Mouse (Mus musculus): ENCODE data around the gene Fxyd4. TPM values are rescaled to one million over a fixed set of nuclear protein-coding genes. Genes with fewer than 3 reads are reported as not detected.

Fxyd4 gene
- polyA plus RNA-seq, 1 experiment from 2014 or later = 2.0 TPM

DNA sequence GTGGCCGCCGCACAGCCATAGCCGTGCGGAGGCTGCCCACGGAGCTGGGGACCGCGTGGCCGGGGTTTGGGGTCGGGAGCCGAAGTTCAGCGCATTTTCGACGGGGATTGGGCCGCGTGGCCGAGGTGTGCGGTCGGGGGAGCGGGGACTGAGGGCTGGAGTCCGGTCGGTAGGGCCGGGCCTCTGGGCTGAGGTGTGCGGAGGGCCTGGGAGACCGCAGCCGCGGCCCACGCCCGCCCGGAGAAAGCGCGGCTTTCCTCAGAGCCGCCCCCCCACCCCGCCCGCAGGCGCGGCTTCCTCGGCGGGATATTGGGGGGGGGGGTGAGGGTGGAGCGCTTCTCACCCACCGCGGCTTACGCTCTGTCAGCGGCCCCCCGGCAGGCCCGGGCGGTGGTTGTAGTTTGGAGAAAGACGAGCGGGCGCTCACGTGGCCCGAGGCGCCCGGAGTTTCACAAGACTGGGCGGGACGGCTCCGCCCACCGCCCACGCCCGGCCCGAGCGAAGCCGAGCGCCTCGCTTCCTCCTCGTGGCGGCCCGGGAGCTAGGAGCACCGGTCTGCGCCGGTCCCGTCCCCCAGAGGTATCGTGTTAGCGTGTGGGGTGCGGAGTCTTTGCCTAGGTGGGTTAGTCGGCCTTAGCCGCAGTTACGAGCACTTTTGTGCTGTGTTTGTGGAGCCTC, 30.1 kb downstream of the Fxyd4 start:
- H3K36me3 ChIP-seq (ENCODE audit: control insufficient read depth, insufficient read depth, low read length) = no peaks in the 10 kb centered on the region
- H3K4me1 ChIP-seq (ENCODE audit: control insufficient read depth, insufficient read depth, low read length) = peaks cover 15% of the 10 kb centered on the region
- H3K27me3 ChIP-seq (replicated peaks; ENCODE audit: control insufficient read depth, insufficient read depth, low read length) = no peaks in the 10 kb centered on the region
- WGBS = under 1% methylated on average over 74 of the region's 77 CpGs
- H3K27ac ChIP-seq (ENCODE audit: low read length) = peak overlapping the region; percentile 98
- peak overlapping the region; percentile 58 for H3K4me2 ChIP-seq (ENCODE audit: low read depth, low read length)
- no peaks in the 10 kb centered on the region for H3K9me3 ChIP-seq (ENCODE audit: control insufficient read depth, low read length)
- peak overlapping the region; percentile 99 for H3K9ac ChIP-seq (ENCODE audit: low read depth, low read length)
- peak; percentile 78 for ATAC-seq
- H3K4me3 ChIP-seq (ENCODE audit: low read length) = peak overlapping the region; percentile 100

DNA sequence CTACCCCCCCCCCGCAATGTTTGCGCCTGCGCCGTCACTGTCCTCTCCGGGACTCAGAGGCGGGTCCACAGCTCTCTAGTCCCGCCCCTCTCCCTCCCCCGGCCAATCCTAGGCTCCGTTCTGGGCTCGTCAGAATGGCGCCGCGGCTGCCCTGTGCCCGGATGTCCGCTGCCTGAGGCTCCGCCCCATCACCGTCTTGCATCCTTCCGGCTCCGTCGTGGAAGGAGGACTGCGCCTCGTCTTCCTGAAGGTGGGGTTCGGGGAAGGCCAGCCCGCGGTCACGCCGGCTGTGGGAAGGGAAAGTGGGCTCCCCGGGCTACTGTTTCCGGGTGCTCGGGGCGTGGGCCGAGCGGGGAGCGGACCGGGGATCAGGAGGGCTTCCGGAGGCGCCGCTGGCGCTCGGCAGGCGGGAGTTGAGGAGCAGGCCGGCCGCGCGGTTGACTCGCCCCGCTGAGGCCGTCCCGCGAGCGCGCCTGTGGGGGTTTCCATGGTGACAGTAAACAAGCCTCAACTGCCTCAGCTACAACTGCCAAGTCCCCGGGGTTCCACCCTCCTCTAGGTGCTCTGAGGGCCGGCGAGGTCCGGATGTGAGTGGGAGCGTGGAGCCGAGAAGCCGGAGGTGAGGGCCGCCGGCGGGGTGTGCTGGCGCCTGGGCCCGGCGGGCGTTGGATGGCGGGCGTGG, 30.8 kb downstream of the Fxyd4 start:
- Histone ChIP-seq H3K27me3 (replicated peaks; ENCODE audit: control insufficient read depth, insufficient read depth, low read length) (no peaks in the 10 kb centered on the region), H3K9me3 (ENCODE audit: control insufficient read depth, low read length) (no peaks in the 10 kb centered on the region), H3K36me3 (ENCODE audit: control insufficient read depth, insufficient read depth, low read length) (no peaks in the 10 kb centered on the region), H3K4me3 (ENCODE audit: low read length) (peak overlapping the region; percentile 100), H3K4me2 (ENCODE audit: low read depth, low read length) (peak overlapping the region; percentile 58), H3K4me1 (ENCODE audit: control insufficient read depth, insufficient read depth, low read length) (peaks cover 12% of the 10 kb centered on the region), H3K9ac (ENCODE audit: low read depth, low read length) (peak overlapping the region; percentile 99), H3K27ac (ENCODE audit: low read length) (peak overlapping the region; percentile 98)
- ATAC-seq = peak; percentile 93
- under 1% methylated on average over 66 of the region's 68 CpGs for WGBS

DNA sequence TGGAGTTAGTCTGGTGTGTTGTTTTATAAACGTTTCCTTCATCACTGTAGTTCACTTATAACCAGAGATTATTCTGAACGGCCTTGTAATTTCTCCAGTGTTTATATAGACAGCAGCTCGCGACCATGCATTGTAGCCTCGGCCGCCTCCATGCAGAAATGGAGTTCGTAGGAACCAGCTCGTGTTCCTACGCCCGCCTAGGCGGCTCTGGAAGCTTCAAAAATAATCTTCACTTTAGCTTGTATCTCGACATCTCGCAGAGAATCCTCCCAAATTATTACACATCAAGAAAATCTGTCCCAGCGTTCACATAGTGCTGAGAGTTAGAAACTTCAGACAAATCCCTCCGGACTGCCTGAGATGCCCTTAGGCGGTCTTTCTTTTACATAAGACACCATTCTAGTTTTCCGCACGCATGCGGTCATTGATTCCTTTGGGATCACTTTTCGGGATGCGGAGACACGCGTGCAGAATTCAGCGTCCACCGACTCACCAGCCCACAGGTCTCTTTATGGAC, 31.4 kb downstream of the Fxyd4 start:
- Histone ChIP-seq H3K9ac (ENCODE audit: low read depth, low read length) (peak overlapping the region; percentile 69), H3K4me1 (ENCODE audit: control insufficient read depth, insufficient read depth, low read length) (peaks cover 12% of the 10 kb centered on the region), H3K4me3 (ENCODE audit: low read length) (peak overlapping the region; percentile 52), H3K27ac (ENCODE audit: low read length) (peak overlapping the region; percentile 82), H3K4me2 (ENCODE audit: low read depth, low read length) (peak overlapping the region; percentile 30), H3K9me3 (ENCODE audit: control insufficient read depth, low read length) (no peaks in the 10 kb centered on the region), H3K36me3 (ENCODE audit: control insufficient read depth, insufficient read depth, low read length) (no peaks in the 10 kb centered on the region), H3K27me3 (replicated peaks; ENCODE audit: control insufficient read depth, insufficient read depth, low read length) (no peaks in the 10 kb centered on the region)
- under 1% methylated on average over 25 of the region's 25 CpGs for WGBS
- ATAC-seq = peak; percentile 10

DNA sequence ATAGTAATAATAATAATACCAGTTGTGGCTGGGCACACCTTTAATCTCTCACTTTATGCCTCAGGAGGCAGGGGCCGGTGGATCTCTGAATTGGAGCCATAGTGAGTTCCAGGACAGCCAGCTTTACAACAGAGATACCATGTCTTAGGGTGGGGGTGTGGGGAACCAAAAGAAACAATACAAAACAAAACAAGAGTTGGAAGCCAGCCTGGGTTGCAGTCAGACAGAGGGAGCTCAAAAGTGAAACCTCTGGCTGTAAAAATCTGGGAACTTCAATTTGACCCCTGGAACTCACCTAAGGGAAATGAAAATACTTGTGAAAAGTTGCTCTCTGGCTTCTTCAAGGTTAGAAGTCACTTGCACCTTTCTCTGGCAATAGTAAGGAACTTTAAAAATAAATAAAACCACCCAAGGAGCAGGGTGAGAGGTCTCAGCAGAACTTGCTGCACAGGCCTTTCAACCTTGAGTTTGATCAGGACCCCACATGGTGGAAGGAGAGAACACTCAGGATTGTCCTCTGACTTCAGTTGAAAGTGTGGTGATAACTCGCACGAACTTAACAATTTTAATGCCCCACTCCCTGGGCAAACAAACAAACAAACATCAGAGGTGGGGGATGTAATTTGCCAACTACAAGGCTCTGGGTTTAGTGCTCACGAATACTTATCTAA, 32.1 kb downstream of the Fxyd4 start:
- peak overlapping the region; percentile 30 for H3K4me2 ChIP-seq (ENCODE audit: low read depth, low read length)
- H3K27me3 ChIP-seq (replicated peaks; ENCODE audit: control insufficient read depth, insufficient read depth, low read length) = no peaks in the 10 kb centered on the region
- no peaks in the 10 kb centered on the region for H3K36me3 ChIP-seq (ENCODE audit: control insufficient read depth, insufficient read depth, low read length)
- no peak for ATAC-seq
- H3K27ac ChIP-seq (ENCODE audit: low read length) = peak overlapping the region; percentile 82
- no peaks in the 10 kb centered on the region for H3K9me3 ChIP-seq (ENCODE audit: control insufficient read depth, low read length)
- H3K4me1 ChIP-seq (ENCODE audit: control insufficient read depth, insufficient read depth, low read length) = peaks cover 12% of the 10 kb centered on the region
- H3K4me3 ChIP-seq (ENCODE audit: low read length) = peak overlapping the region; percentile 52
- 15% methylated on average over 4 of the region's 4 CpGs for WGBS
- peak overlapping the region; percentile 69 for H3K9ac ChIP-seq (ENCODE audit: low read depth, low read length)

DNA sequence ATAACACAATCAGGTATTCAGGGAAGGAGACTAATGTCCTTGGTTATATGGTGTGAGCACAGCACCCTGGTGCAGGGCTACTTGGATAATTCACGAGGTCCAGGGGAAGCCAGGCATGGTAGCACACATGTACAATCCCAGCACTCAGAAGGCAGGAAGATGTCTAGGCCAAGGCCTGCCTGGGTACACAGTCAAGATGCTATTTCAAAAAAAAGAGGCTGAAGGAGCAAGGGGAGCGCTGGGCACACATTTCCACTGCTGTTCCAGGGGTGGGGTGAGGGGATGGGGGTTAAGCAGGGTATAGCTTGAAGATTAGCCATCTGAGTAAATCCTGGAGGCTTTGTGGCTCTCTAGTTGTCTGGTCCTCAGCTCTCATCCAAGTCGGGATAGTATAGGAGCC, 33.7 kb downstream of the Fxyd4 start:
- no peak overlapping the region for H3K4me2 ChIP-seq (ENCODE audit: low read depth, low read length)
- H3K4me1 ChIP-seq (ENCODE audit: control insufficient read depth, insufficient read depth, low read length) = peaks cover 2% of the 10 kb centered on the region
- H3K4me3 ChIP-seq (ENCODE audit: low read length) = no peak overlapping the region
- H3K9me3 ChIP-seq (ENCODE audit: control insufficient read depth, low read length) = no peaks in the 10 kb centered on the region
- no peaks in the 10 kb centered on the region for H3K36me3 ChIP-seq (ENCODE audit: control insufficient read depth, insufficient read depth, low read length)
- 85% methylated on average over 3 of the region's 3 CpGs for WGBS
- no peak overlapping the region for H3K27ac ChIP-seq (ENCODE audit: low read length)
- no peaks in the 10 kb centered on the region for H3K27me3 ChIP-seq (replicated peaks; ENCODE audit: control insufficient read depth, insufficient read depth, low read length)
- no peak overlapping the region for H3K9ac ChIP-seq (ENCODE audit: low read depth, low read length)
- no peak for ATAC-seq

DNA sequence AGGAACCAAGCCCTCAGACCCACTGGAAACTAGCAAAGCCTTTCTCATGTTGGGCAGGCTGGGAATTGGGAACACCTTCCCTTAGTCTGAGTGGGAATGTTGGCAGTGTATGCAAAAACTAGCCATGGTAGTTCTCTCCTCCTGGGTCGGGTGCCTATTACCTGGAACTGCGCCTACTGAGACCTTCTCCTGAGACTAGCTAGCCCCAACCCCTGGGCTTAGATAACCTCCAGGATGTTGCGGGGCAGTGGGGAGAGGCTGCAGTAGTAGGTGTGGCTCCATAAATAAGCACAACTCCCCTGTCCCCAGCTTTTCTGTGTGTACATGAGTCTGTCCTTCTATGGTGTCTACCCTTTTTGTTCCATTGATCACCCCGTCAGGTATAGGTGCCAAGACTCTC, 34.9 kb downstream of the Fxyd4 start:
- Histone ChIP-seq H3K9me3 (ENCODE audit: control insufficient read depth, low read length) (no peaks in the 10 kb centered on the region), H3K4me1 (ENCODE audit: control insufficient read depth, insufficient read depth, low read length) (no peaks in the 10 kb centered on the region)

DNA sequence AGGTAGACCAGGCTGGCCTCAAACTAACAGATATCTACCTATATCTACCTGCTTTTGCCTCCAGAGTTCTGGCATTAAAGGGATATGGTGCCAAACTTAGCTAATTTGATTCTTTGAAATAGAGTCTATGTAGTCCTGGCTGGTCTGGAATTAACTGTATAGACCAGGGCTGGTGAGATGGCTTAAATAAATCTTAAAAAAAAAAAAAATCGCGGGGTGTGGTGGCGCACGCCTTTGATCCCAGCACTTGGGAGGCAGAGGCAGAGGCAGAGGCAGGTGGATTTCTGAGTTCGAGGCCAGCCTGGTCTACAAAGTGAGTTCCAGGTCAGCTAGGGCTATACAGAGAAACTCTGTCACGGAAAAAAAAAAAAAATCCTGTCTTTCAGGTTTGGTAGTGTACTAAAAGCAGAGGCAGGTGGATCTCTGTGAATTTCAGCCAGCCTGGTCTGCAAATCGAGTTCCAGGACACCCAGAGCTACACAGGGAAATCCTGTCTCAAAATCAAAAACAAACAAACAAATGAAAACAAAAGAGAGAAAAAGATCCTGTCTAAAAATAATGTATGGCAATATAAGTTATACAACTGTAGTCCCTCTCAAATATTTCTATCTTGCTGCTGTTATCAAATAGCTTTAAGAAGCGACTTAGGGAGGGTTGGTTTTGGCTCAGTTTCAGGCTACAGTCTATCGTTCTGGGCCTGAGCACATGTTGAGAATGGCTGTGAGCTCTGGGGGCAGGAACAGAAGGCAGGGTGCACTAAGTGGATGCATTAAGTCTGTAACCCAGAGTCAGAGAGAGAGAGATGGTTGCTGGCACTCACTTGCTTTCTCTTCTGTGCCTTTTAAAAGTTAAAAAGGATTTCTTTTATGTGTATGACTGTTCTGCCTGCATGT, 35.7 kb downstream of the Fxyd4 start:
- Histone ChIP-seq H3K4me1 (ENCODE audit: control insufficient read depth, insufficient read depth, low read length) (no peaks in the 10 kb centered on the region), H3K27me3 (replicated peaks; ENCODE audit: control insufficient read depth, insufficient read depth, low read length) (no peaks in the 10 kb centered on the region), H3K4me3 (ENCODE audit: low read length) (no peak overlapping the region), H3K9ac (ENCODE audit: low read depth, low read length) (no peak overlapping the region), H3K27ac (ENCODE audit: low read length) (no peak overlapping the region), H3K4me2 (ENCODE audit: low read depth, low read length) (no peak overlapping the region), H3K36me3 (ENCODE audit: control insufficient read depth, insufficient read depth, low read length) (no peaks in the 10 kb centered on the region), H3K9me3 (ENCODE audit: control insufficient read depth, low read length) (no peaks in the 10 kb centered on the region)
- 70% methylated on average over 9 of the region's 9 CpGs for WGBS
- no peak for ATAC-seq

More for the DNA sequence above, 34.9 kb downstream of the Fxyd4 start:
- H3K4me2 ChIP-seq (ENCODE audit: low read depth, low read length) = no peak overlapping the region
- H3K36me3 ChIP-seq (ENCODE audit: control insufficient read depth, insufficient read depth, low read length) = no peaks in the 10 kb centered on the region
- no peaks in the 10 kb centered on the region for H3K27me3 ChIP-seq (replicated peaks; ENCODE audit: control insufficient read depth, insufficient read depth, low read length)
- ATAC-seq = no peak
- no peak overlapping the region for H3K9ac ChIP-seq (ENCODE audit: low read depth, low read length)
- WGBS = 72% methylated on average over 4 of the region's 4 CpGs
- H3K4me3 ChIP-seq (ENCODE audit: low read length) = no peak overlapping the region
- no peak overlapping the region for H3K27ac ChIP-seq (ENCODE audit: low read length)

DNA sequence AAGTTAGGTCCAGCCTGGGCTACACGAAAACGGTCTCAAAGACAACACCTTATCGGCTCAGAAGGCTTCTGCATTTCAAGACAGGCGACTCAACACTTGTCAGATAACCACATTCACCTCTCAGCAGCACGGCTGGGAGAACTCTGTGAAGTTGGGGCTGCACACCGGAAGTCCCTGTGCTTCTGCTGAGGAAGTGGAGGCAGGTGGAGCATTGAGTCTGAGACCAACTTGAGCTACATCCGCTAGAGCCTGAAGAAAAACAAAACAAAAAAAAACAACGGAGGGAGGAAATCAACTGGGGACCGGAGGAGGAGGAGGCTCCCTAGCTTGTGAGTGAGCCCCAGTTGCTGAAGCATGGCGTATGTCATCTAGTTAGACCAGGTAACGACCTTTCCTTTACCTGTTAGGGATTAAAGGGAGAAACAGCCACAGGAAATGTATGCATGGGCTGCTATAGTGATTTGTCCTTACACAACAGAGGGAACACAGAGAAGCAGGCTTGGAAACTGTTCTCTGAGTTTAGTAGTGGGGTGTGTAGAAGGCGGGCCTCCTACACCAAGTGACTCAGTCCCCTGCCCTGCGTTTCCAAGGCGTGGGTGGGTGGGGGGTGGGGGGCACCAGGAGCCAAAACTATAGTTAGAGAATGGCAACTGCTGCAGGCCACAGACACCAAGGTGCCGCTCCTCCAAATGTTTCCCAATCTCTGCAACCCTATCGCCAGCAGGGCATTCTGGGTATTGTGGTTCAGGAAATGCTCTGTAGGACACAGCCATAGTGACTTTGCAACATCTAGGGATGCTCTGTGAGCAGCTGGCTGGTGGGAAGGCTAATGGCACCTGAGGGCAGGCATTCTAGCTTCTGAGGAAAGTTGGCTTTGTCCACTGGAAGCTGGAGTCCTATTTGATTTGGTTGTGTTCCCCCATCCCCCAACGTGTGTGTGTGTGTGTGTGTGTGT, 37.1 kb downstream of the Fxyd4 start, which contains the start of gene Hnrnpf:
Gene Hnrnpf (plus strand): TSS at position 199 of the 955 bp plus-strand sequence.
- H3K27me3 ChIP-seq (replicated peaks; ENCODE audit: control insufficient read depth, insufficient read depth, low read length) = no peaks in the 10 kb centered on the region
- H3K9ac ChIP-seq (ENCODE audit: low read depth, low read length) = no peak within 1 kb of the TSS
- no peak for ATAC-seq
- H3K4me3 ChIP-seq (ENCODE audit: low read length) = no peak within 1 kb of the TSS
- no peak within 1 kb of the TSS for H3K4me2 ChIP-seq (ENCODE audit: low read depth, low read length)
- no peaks in the 10 kb centered on the region for H3K36me3 ChIP-seq (ENCODE audit: control insufficient read depth, insufficient read depth, low read length)
- WGBS = 74% methylated on average over 17 of the region's 17 CpGs
- H3K9me3 ChIP-seq (ENCODE audit: control insufficient read depth, low read length) = no peaks in the 10 kb centered on the region
- no peaks in the 10 kb centered on the region for H3K4me1 ChIP-seq (ENCODE audit: control insufficient read depth, insufficient read depth, low read length)
- no peak within 1 kb of the TSS for H3K27ac ChIP-seq (ENCODE audit: low read length)

All from intestine, embryonic 16.5 days (tissue).